ENCODE assay signal across 8 mouse cellular contexts in the genomic region with DNA sequence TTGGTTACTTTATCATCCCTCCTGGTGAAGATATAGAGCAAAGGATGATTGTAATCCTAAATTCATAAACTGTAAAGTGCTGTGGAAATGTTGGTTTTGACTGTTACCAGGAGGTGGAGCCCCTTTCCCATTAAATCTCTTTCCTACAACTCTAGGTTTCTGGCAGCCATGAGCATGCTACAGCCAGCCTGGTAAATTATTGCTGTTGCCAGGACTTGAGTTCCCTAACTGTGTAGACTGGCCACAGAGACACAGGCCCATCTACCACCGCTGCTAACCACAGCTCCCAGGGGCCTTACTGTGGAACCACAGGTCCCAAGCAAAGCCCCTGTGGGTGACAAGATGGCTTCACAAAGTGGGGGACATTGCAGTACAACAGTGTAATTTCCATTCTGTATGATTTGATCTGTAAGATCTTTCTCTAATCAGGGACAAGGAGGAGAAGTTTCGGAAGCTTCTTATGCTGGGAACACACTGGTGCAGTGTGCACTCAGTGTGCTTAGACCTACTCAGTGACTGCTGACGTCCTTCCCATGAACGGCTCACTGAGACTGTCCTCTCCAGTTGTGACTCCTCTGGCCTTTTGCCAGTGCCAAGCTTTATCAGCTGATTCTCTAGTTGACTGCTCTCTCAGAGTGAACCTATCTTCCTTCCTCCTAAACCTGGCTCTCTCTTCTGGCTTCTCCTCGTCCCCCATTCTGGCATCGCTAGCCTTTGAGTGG. TPM values are rescaled to one million over a fixed set of nuclear protein-coding genes. Genes with fewer than 3 reads are reported as not detected.
DNase-seq lines count a peak whose midpoint lies in the region; ATAC-seq and TF ChIP-seq lines count a peak whose summit lies in the region.

No protein-coding gene starts in this region.

- H3K4me1 ChIP-seq in kidney, postnatal 0 days (replicated peaks; ENCODE audit: insufficient read depth, low read length): no peaks in the 10 kb centered on the region
- no peaks in the 10 kb centered on the region for H3K4me1 ChIP-seq in kidney, embryonic 15.5 days
- H3K4me1 ChIP-seq in hindbrain, embryonic 15.5 days (replicated peaks): peaks cover 7% of the 10 kb centered on the region
- H3K4me1 ChIP-seq in midbrain, embryonic 15.5 days: no peaks in the 10 kb centered on the region

- H3K9me3 ChIP-seq in kidney, postnatal 0 days (replicated peaks; ENCODE audit: low read length): no peaks in the 10 kb centered on the region
- no peaks in the 10 kb centered on the region for H3K9me3 ChIP-seq in kidney, embryonic 15.5 days (replicated peaks)
- no peaks in the 10 kb centered on the region for H3K9me3 ChIP-seq in hindbrain, embryonic 15.5 days
- H3K9me3 ChIP-seq in midbrain, embryonic 15.5 days: no peaks in the 10 kb centered on the region

- no peak overlapping the region for H3K4me2 ChIP-seq in kidney, postnatal 0 days (ENCODE audit: low read length)
- H3K4me2 ChIP-seq in kidney, embryonic 15.5 days: no peak overlapping the region
- H3K4me2 ChIP-seq in hindbrain, embryonic 15.5 days: no peak overlapping the region
- H3K4me2 ChIP-seq in midbrain, embryonic 15.5 days: no peak overlapping the region

- no peaks in the 10 kb centered on the region for H3K27me3 ChIP-seq in kidney, postnatal 0 days (ENCODE audit: insufficient read depth, low read length)
- H3K27me3 ChIP-seq in kidney, embryonic 15.5 days: no peaks in the 10 kb centered on the region
- no peaks in the 10 kb centered on the region for H3K27me3 ChIP-seq in hindbrain, embryonic 15.5 days
- no peaks in the 10 kb centered on the region for H3K27me3 ChIP-seq in midbrain, embryonic 15.5 days (replicated peaks)

- no peaks in the 10 kb centered on the region for H3K36me3 ChIP-seq in kidney, postnatal 0 days (ENCODE audit: insufficient read depth, low read length)
- H3K36me3 ChIP-seq in kidney, embryonic 15.5 days: no peaks in the 10 kb centered on the region
- H3K36me3 ChIP-seq in hindbrain, embryonic 15.5 days: no peaks in the 10 kb centered on the region
- H3K36me3 ChIP-seq in midbrain, embryonic 15.5 days (replicated peaks): no peaks in the 10 kb centered on the region

- DNase-seq in kidney, postnatal 0 days (ENCODE audit: low spot score): peak; percentile 85
- peak; percentile 35 for DNase-seq in adipocyte (ENCODE audit: low spot score)
- DNase-seq in cerebellum, postnatal 10 days: peak; percentile 74 to 80
- DNase-seq in urinary bladder, adult 2 months (ENCODE audit: low spot score): no peak

- H3K9ac ChIP-seq in kidney, postnatal 0 days (ENCODE audit: low read depth, low read length): no peak overlapping the region
- H3K9ac ChIP-seq in kidney, embryonic 15.5 days: no peak overlapping the region
- no peak overlapping the region for H3K9ac ChIP-seq in hindbrain, embryonic 15.5 days
- no peak overlapping the region for H3K9ac ChIP-seq in midbrain, embryonic 15.5 days

- WGBS in kidney, postnatal 0 days: 68% methylated on average over 6 of the region's 6 CpGs
- 83% methylated on average over 6 of the region's 6 CpGs for WGBS in kidney, embryonic 15.5 days
- whole genome bisulfite sequencing in hindbrain, embryonic 15.5 days: 81% methylated on average over 6 of the region's 6 CpGs
- WGBS in midbrain, embryonic 15.5 days: 80% methylated on average over 6 of the region's 6 CpGs

- ATAC-seq in kidney, postnatal 0 days (replicated peaks; ENCODE audit: low FRiP score, low read depth): no peak
- no peak for ATAC-seq in kidney, embryonic 15.5 days (replicated peaks; ENCODE audit: low FRiP score)
- ATAC-seq in hindbrain, embryonic 15.5 days (ENCODE audit: low FRiP score, low read depth): peak; percentile 74; the same call in 1 of the 2 replicates
- peak; percentile 80 for ATAC-seq in midbrain, embryonic 15.5 days (replicated peaks)
- ATAC-seq in inflammation-experienced regulatory T-cells, adult 6 months: no peak

- no peak overlapping the region for H3K4me3 ChIP-seq in kidney, postnatal 0 days (replicated peaks; ENCODE audit: low read depth, low read length)
- no peak overlapping the region for H3K4me3 ChIP-seq in kidney, embryonic 15.5 days (replicated peaks)
- no peak overlapping the region for H3K4me3 ChIP-seq in hindbrain, embryonic 15.5 days
- no peak overlapping the region for H3K4me3 ChIP-seq in midbrain, embryonic 15.5 days

- no peak overlapping the region for H3K27ac ChIP-seq in kidney, postnatal 0 days
- H3K27ac ChIP-seq in kidney, embryonic 15.5 days: no peak overlapping the region
- H3K27ac ChIP-seq in hindbrain, embryonic 15.5 days (replicated peaks): no peak overlapping the region
- no peak overlapping the region for H3K27ac ChIP-seq in midbrain, embryonic 15.5 days

- peak; percentile 79 for TF ChIP-seq CTCF in kidney, postnatal 0 days (IDR thresholded peaks at IDR 0.05; ENCODE audit: low read depth)

RNA-seq across cellular contexts. Expression of a gene that starts 47.6 kb away (rescaled TPM):
- polyA plus RNA-seq in kidney, postnatal 0 days (2015; fragmentation: Nextera tagmentation; extraction: Ambion mirVana): 421 and 445 TPM in 2 replicates
- 432 and 474 TPM in 2 replicates for polyA plus RNA-seq in kidney, embryonic 15.5 days (2015; fragmentation: Nextera tagmentation; extraction: Ambion mirVana)
- polyA plus RNA-seq in hindbrain, embryonic 15.5 days (2015; fragmentation: Nextera tagmentation; extraction: Ambion mirVana): 251 and 277 TPM in 2 replicates
- polyA plus RNA-seq in midbrain, embryonic 15.5 days (2015; fragmentation: Nextera tagmentation; extraction: Ambion mirVana): 235 and 244 TPM in 2 replicates
- 100 to 1,000 TPM; 260 to 394 (median 271) TPM for polyA plus RNA-seq in inflammation-experienced regulatory T-cells, adult 6 months (2017; shearing (Covaris generic))
- 154 and 194 TPM in 2 replicates for polyA plus RNA-seq in urinary bladder, adult 2 months (2012; rRNA removed)

RNA-seq across cellular contexts. Expression of a gene that starts 47.9 kb away (rescaled TPM):
- polyA plus RNA-seq in kidney, postnatal 0 days (2015; fragmentation: Nextera tagmentation; extraction: Ambion mirVana): 48.1 and 53.1 TPM in 2 replicates
- polyA plus RNA-seq in kidney, embryonic 15.5 days (2015; fragmentation: Nextera tagmentation; extraction: Ambion mirVana): 66.1 and 72.1 TPM in 2 replicates
- polyA plus RNA-seq in hindbrain, embryonic 15.5 days (2015; fragmentation: Nextera tagmentation; extraction: Ambion mirVana): 322 and 332 TPM in 2 replicates
- polyA plus RNA-seq in midbrain, embryonic 15.5 days (2015; fragmentation: Nextera tagmentation; extraction: Ambion mirVana): 319 and 332 TPM in 2 replicates
- 1 to 10 TPM; 8.4 to 9.2 (median 9.1) TPM for polyA plus RNA-seq in inflammation-experienced regulatory T-cells, adult 6 months (2017; shearing (Covaris generic))
- polyA plus RNA-seq in urinary bladder, adult 2 months (2012; rRNA removed): 21.4 and 26.1 TPM in 2 replicates

Comparison
In these comparisons a context has a peak if more than half of its experiments do, and no peak if none do; other contexts are left out.
1. ATAC-seq: peak in hindbrain, embryonic 15.5 days (single experiment) and midbrain, embryonic 15.5 days (single experiment); none in kidney, postnatal 0 days (single experiment), kidney, embryonic 15.5 days (single experiment) and inflammation-experienced regulatory T-cells, adult 6 months (single experiment).